Mouse (Mus musculus): ENCODE results near the gene AC134908.4. TPM values are rescaled to one million over a fixed set of nuclear protein-coding genes. Genes with fewer than 3 reads are reported as not detected.
"Not testable (repeated sequence)": the region's sequence is repeated elsewhere in the genome, so short reads cannot be mapped to it uniquely, and the experiment has no call there.

Gene AC134908.4
- polyA plus RNA-seq, 1 experiment from 2014 or later = not detected

GRCm38 (mm10) chr17:25817662-25818061, 22.2 kb upstream of the AC134908.4 start:
- H3K36me3 ChIP-seq (replicated peaks) = peaks cover 26% of the 10 kb centered on the region
- no peak for ATAC-seq (ENCODE audit: low FRiP score)
- H3K27ac ChIP-seq = no peak overlapping the region
- peaks cover 46% of the 10 kb centered on the region for H3K27me3 ChIP-seq
- peaks cover 19% of the 10 kb centered on the region for H3K4me1 ChIP-seq
- H3K9ac ChIP-seq = no peak overlapping the region
- H3K4me3 ChIP-seq (replicated peaks) = no peak overlapping the region
- H3K9me3 ChIP-seq = no peaks in the 10 kb centered on the region
- H3K4me2 ChIP-seq = no peak overlapping the region
- whole genome bisulfite sequencing = 87% methylated on average over 11 of the region's 11 CpGs

GRCm38 (mm10) chr17:25813471-25813870, 18.0 kb upstream of the AC134908.4 start:
- no peaks in the 10 kb centered on the region for H3K9me3 ChIP-seq
- 4% methylated on average over 20 of the region's 20 CpGs for WGBS
- peaks cover 37% of the 10 kb centered on the region for H3K4me1 ChIP-seq
- H3K27me3 ChIP-seq = peaks cover 35% of the 10 kb centered on the region
- H3K4me2 ChIP-seq = peak overlapping the region; percentile 13; the same call in 1 of the 2 replicates
- no peak for ATAC-seq (ENCODE audit: low FRiP score)
- 0 out of 2 replicates have a peak overlapping the region, but pooled peaks have one; percentile 21 for H3K9ac ChIP-seq
- peaks cover 22% of the 10 kb centered on the region for H3K36me3 ChIP-seq (replicated peaks)
- H3K4me3 ChIP-seq (replicated peaks) = 0 out of 2 replicates have a peak overlapping the region, but pooled peaks have one; percentile 3
- no peak overlapping the region for H3K27ac ChIP-seq

GRCm38 (mm10) chr17:25810890-25811289, 15.4 kb upstream of the AC134908.4 start:
- ATAC-seq (ENCODE audit: low FRiP score) = no peak
- peaks cover 44% of the 10 kb centered on the region for H3K4me1 ChIP-seq
- WGBS = 81% methylated on average over 4 of the region's 4 CpGs
- no peaks in the 10 kb centered on the region for H3K36me3 ChIP-seq (replicated peaks)
- H3K27me3 ChIP-seq = peaks cover 20% of the 10 kb centered on the region
- H3K4me3 ChIP-seq (replicated peaks) = 0 out of 2 replicates have a peak overlapping the region, but pooled peaks have one; percentile 85
- no peak overlapping the region for H3K9ac ChIP-seq
- H3K9me3 ChIP-seq = no peaks in the 10 kb centered on the region
- H3K4me2 ChIP-seq = peak overlapping the region; percentile 80
- H3K27ac ChIP-seq = no peak overlapping the region

GRCm38 (mm10) chr17:25809606-25810340, 14.3 kb upstream of the AC134908.4 start:
- no peaks in the 10 kb centered on the region for H3K9me3 ChIP-seq
- H3K27ac ChIP-seq = peak overlapping the region; percentile 97
- H3K9ac ChIP-seq = peak overlapping the region; percentile 97
- 11% methylated on average over 25 of the region's 25 CpGs for WGBS
- H3K36me3 ChIP-seq (replicated peaks) = no peaks in the 10 kb centered on the region
- H3K4me3 ChIP-seq (replicated peaks) = peak overlapping the region; percentile 85
- H3K4me2 ChIP-seq = peak overlapping the region; percentile 80
- ATAC-seq (ENCODE audit: low FRiP score) = peak; percentile 67
- H3K27me3 ChIP-seq = peaks cover 20% of the 10 kb centered on the region
- H3K4me1 ChIP-seq = peaks cover 44% of the 10 kb centered on the region

GRCm38 (mm10) chr17:25808789-25809605, 13.5 kb upstream of the AC134908.4 start, which contains the start of gene Fbxl16:
TSS of gene Fbxl16 (plus strand) at chr17:25809085.
- H3K27me3 ChIP-seq = peaks cover 20% of the 10 kb centered on the region
- H3K4me2 ChIP-seq = peak within 1 kb of the TSS; percentile 80
- H3K9ac ChIP-seq = peak within 1 kb of the TSS; percentile 97
- WGBS = under 1% methylated on average over 76 of the region's 100 CpGs
- peak within 1 kb of the TSS; percentile 85 for H3K4me3 ChIP-seq (replicated peaks)
- peak within 1 kb of the TSS; percentile 97 for H3K27ac ChIP-seq
- H3K4me1 ChIP-seq = peaks cover 47% of the 10 kb centered on the region
- peak; percentile 86 for ATAC-seq (ENCODE audit: low FRiP score)
- no peaks in the 10 kb centered on the region for H3K36me3 ChIP-seq (replicated peaks)
- H3K9me3 ChIP-seq = no peaks in the 10 kb centered on the region

GRCm38 (mm10) chr17:25808028-25808427, 12.6 kb upstream of the AC134908.4 start:
- Histone ChIP-seq H3K27ac (peak overlapping the region; percentile 97), H3K4me1 (peaks cover 51% of the 10 kb centered on the region), H3K4me3 (replicated peaks) (peak overlapping the region; percentile 85), H3K36me3 (replicated peaks) (no peaks in the 10 kb centered on the region), H3K9me3 (no peaks in the 10 kb centered on the region), H3K9ac (peak overlapping the region; percentile 97), H3K27me3 (peaks cover 20% of the 10 kb centered on the region), H3K4me2 (peak overlapping the region; percentile 80)
- 0 out of 2 replicates have a peak, but pooled peaks have one; percentile 0 for ATAC-seq (ENCODE audit: low FRiP score)
- WGBS = 35% methylated on average over 5 of the region's 5 CpGs

GRCm38 (mm10) chr17:25807452-25807851, 12.0 kb upstream of the AC134908.4 start:
- H3K27ac ChIP-seq; ATAC-seq (ENCODE audit: low FRiP score); H3K4me2 ChIP-seq; H3K9me3 ChIP-seq; H3K4me3 ChIP-seq (replicated peaks); H3K9ac ChIP-seq; H3K36me3 ChIP-seq (replicated peaks): not testable (repeated sequence)
- Histone ChIP-seq H3K27me3 (peaks cover 14% of the 10 kb centered on the region), H3K4me1 (peaks cover 51% of the 10 kb centered on the region)
- 40% methylated on average over 2 of the region's 2 CpGs for WGBS

- Histone ChIP-seq H3K4me3 (replicated peaks) (no peak overlapping the region), H3K27me3 (peaks cover 8% of the 10 kb centered on the region; the same call in 1 of the 2 replicates), H3K9me3 (no peaks in the 10 kb centered on the region), H3K9ac (no peak overlapping the region), H3K4me2 (no peak overlapping the region), H3K4me1 (peaks cover 54% of the 10 kb centered on the region), H3K36me3 (replicated peaks) (no peaks in the 10 kb centered on the region), H3K27ac (no peak overlapping the region)
- 86% methylated on average over 4 of the region's 4 CpGs for WGBS
- ATAC-seq (ENCODE audit: low FRiP score) = no peak
Observed at GRCm38 (mm10) chr17:25806507-25806906, 11.0 kb upstream of the AC134908.4 start.

- peak overlapping the region; percentile 94 for H3K27ac ChIP-seq
- no peaks in the 10 kb centered on the region for H3K9me3 ChIP-seq
- peaks cover 26% of the 10 kb centered on the region for H3K4me1 ChIP-seq
- WGBS = 9% methylated on average over 10 of the region's 10 CpGs
- ATAC-seq (ENCODE audit: low FRiP score) = peak; percentile 93
- H3K36me3 ChIP-seq (replicated peaks) = no peaks in the 10 kb centered on the region
- 0 out of 2 replicates have a peak, but pooled peaks cover 3% of the 10 kb centered on the region for H3K27me3 ChIP-seq
- peak overlapping the region; percentile 40 for H3K4me2 ChIP-seq
- peak overlapping the region; percentile 7; the same call in 1 of the 2 replicates for H3K4me3 ChIP-seq (replicated peaks)
- no peak overlapping the region; the same call in 1 of the 2 replicates for H3K9ac ChIP-seq
Observed at GRCm38 (mm10) chr17:25802825-25803517, 7.5 kb upstream of the AC134908.4 start.

GRCm38 (mm10) chr17:25801029-25801428, 5.6 kb upstream of the AC134908.4 start:
- H3K27ac ChIP-seq = no peak overlapping the region
- no peak overlapping the region for H3K4me3 ChIP-seq (replicated peaks)
- peaks cover 39% of the 10 kb centered on the region for H3K4me1 ChIP-seq
- WGBS = 6% methylated on average over 6 of the region's 6 CpGs
- no peaks in the 10 kb centered on the region for H3K36me3 ChIP-seq (replicated peaks)
- H3K9me3 ChIP-seq = no peaks in the 10 kb centered on the region
- no peak overlapping the region for H3K9ac ChIP-seq
- no peak for ATAC-seq (ENCODE audit: low FRiP score)
- H3K27me3 ChIP-seq = 0 out of 2 replicates have a peak, but pooled peaks cover 3% of the 10 kb centered on the region
- H3K4me2 ChIP-seq = no peak overlapping the region

GRCm38 (mm10) chr17:25796951-25797369, 1.5 kb upstream of the AC134908.4 start, which contains the start of gene Metrn:
TSS of gene Metrn (minus strand) at chr17:25797136.
- H3K9me3 ChIP-seq = no peaks in the 10 kb centered on the region
- H3K4me1 ChIP-seq = peaks cover 53% of the 10 kb centered on the region
- H3K27me3 ChIP-seq = 0 out of 2 replicates have a peak, but pooled peaks cover 3% of the 10 kb centered on the region
- H3K9ac ChIP-seq = peak within 1 kb of the TSS; percentile 80
- H3K4me2 ChIP-seq = peak within 1 kb of the TSS; percentile 93
- peak; percentile 82 for ATAC-seq (ENCODE audit: low FRiP score)
- peak within 1 kb of the TSS; percentile 97 for H3K27ac ChIP-seq
- under 1% methylated on average over 34 of the region's 35 CpGs for WGBS
- no peaks in the 10 kb centered on the region for H3K36me3 ChIP-seq (replicated peaks)
- H3K4me3 ChIP-seq (replicated peaks) = peak within 1 kb of the TSS; percentile 82

Measured in forebrain, embryonic 12.5 days (tissue).